Mouse (Mus musculus): ENCODE results near the gene Trmt1.

DNA sequence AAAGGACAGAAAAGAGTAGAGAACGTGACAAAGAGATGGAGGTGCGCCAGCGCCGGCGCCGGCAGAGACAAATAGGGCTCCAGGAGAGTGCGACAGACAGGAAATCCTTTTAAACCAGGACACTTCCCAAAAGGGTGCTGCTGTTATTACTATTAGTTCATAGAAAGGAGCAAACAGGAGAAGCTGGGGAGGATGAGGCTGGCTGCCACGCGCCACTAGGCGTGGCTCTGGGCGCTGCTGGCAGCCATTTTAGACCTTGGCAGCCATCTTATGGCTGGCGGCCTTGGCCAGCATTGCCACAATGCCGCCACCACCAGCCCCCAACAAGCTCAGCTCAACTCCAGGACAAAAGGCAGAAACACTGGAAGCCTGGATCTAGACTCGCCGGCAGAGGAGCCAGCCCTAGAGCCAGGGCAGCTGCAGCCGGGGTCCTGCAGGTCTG is 43.8 kb downstream of the Trmt1 start:
- TF ChIP-seq CTCF (IDR thresholded peaks at IDR 0.05; ENCODE audit: borderline replicate concordance, insufficient read depth, low read length) (no peak), POLR2A (IDR thresholded peaks at IDR 0.05; ENCODE audit: low read depth, low read length) (no peak)
